Mouse (Mus musculus) cerebellum, adult 18-20 months (tissue): ENCODE measurements around the gene Safb.
A peak's percentile ranks its signal among the peaks of the same experiment; 100 is the strongest.

Experiments used
- DNase-seq, 2 experiments: peaks; one replicate each; pipeline ENCODE4 v3.0.0; 2021

The Safb gene

GRCm38 (mm10) chr17:56584257-56585130 is at the start of gene Safb, which contains the start of gene Safb2:
Safb (plus strand) TSS chr17:56584825.
Safb2 (minus strand) TSS chr17:56584585.
- DNase-seq, result peak; percentile 98 to 100

DNA sequence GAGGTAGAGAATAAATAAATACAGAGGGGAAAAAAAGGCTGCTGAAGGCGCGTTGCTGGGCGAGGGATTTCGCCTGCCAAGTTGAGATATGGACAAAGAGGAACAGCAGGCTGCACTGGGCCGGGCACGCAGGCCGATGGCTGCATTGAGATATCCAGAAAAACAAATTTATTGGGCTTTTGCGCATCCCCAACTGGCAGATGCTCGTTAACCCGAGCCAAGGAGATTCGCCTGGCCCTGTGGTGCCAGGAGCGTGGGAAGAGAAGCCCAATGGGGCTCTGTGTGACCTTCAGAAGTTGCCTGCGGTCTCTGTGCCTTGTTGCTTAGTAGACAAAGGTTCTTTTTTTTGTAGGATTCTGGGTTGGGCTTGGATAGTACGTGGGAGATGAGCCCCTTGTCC is 48.4 kb upstream of the Safb start:
- DNase-seq, result no peak

GRCm38 (mm10) chr17:56536874-56537273 is 47.8 kb upstream of the Safb start:
- DNase-seq, result no peak

GRCm38 (mm10) chr17:56537912-56538311 is 46.7 kb upstream of the Safb start:
- no peak for DNase-seq

GRCm38 (mm10) chr17:56540562-56540975 is 44.1 kb upstream of the Safb start:
- DNase-seq, result no peak

DNA sequence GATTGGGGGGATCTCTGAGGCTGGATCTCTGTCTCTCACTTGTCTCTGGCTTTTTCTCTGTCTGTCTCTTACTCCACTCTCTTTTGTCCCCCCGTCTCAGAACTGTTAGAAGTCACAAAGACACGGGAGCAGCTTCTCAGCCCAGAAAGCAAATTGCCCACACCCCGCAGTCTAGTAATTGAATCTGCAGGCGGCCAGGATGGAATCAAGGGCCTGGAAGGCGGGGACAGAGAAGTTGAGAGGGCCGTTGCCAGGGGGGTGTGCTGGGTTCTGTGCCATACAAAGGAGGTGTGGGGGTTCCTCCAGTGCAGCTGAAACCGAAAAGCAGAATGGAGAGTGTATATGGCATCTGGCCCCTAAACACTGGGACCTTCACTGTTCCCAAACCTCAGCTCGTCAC is 41.9 kb upstream of the Safb start:
- DNase-seq, result no peak

DNA sequence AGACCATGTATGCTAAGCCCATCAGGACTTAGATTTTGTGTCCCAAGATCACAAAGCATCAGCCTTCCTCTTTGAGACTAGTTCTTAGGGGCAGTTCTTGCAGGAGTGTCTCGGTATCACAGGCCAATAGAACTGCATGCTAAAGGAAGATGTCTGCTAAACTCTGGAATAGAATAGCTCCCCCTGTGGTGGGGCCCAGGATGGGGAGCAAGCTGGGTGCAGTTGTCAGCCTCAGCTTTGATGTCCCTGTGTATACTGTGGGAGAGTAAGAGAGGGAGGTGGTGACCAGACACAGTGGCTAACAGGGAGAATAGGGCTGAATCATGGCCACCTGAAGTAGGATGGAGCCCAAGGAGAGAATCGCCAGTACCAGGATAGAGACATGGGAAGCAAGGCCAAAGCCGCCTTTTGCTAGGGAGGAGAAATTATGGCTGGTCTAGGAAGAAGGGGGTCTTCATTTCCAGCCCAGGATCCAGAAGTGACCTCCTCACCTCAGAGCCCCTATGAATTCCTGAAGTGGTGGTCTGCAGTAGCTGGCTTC is 40.9 kb upstream of the Safb start:
- no peak for DNase-seq

GRCm38 (mm10) chr17:56544699-56545387 is 39.8 kb upstream of the Safb start:
- no peak for DNase-seq

GRCm38 (mm10) chr17:56545945-56546344 is 38.7 kb upstream of the Safb start:
- no peak for DNase-seq

DNA sequence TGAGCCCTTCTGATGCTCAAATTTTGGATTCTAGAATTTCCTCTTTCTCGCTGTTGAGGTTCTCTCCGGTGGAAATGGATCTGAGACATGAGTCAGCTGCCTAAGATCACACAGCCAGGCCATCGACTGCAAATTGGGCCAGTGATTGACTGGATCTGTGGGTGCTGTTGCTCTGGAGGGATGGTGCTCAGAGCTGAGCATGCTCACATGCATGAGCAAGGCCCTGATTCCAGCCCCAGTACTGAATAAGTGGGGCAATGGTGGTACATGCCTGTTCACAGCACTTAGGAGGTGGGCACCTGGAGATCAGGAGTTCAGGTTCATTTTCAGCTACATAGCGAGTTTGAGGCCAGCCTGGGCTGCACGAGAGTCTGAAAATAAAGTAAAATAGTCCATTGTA is 38.0 kb upstream of the Safb start:
- DNase-seq, result no peak

DNA sequence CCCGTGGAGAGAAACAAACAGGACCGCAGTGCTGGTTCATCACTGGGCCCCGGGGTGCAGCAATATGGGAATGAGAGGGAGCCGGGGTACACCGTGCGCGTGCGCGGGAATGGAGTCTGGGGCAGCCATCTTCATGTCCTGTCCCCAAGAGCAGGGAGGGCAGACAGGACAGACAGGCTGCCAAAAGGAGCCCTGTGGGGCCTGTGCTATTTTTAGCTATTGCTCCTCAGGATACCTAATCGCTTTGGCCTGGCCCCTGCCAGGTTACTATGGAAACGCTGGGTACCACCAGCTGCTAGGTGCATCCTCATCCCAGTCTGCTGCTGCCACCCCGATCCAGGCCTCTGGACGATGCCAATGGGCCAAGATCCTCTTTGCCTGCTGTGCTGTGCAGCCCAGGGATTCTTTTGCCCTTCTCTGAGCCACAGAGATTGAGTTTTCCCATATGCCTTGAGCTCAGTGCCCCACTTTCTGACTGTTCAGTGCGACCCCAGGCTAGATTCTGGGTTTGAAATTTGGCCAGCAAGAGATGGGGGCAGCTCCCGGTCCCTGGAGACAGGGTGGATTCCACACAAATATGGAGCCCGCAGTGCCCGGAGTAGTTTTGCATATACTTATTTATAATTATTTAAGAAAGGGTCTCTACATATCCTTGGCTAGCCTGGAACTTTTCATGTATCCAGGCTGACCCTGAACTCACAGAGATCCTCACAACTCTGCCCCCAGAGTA is 37.3 kb upstream of the Safb start:
- peak; percentile 83 to 89 for DNase-seq

DNA sequence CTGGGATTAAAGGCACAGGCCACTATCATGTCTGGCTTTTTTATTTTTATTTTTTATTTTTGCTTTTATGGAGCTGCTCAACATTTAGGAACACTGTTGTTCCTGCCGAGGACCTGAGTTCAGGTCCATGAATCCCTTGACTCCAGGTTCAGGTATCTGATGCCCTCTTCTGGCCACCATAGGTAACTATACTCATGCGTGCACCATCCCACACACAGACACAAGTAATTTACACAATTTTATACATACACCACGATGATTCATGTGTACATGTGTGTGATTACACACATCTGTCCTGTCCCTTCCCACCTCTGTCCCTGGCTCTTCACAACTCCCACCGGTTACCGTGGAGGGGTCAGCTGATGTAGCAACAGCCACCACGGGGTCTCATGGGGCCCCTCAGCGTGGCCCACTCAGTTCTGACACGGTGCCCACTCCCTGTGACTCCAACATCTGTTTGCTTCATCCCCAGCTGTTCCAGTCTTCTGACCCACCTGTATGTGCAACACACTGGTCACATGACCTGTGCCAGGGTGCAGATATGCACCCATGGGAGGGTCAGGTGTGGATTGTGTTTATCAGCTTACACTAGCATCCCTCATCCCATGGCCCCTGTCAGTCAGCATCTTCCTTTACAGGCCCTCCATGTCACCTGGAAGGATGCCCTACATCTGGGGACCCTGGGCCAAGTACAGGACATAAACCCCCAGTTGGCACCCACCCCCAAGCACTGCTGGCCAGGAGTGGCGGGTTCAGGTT is 36.6 kb upstream of the Safb start:
- DNase-seq, result peak in 1 of 2 experiments; percentile 27

DNA sequence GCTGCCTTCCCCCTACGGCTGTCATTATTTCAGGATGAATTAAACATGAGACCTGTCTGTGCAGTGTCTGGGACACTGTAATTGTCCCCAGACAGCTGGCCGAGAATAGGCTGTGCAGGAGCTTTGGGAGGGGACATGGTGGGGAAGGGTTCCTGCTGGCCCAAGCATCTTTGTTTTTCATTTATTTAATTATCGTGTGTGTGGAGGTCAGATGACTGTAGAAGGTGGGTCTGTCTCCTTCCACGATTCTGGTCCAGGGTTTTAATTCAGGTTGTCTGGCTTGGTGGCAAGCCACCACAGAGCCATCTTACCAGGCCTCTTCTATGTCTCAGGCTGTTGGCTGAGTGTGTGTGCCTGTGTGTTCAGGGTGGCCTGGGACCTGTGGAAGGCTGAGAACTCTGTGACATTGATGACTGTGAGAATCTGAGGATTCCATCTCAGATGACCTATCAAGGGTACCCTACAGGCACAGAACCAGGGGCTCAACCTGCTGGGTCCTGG is 36.0 kb upstream of the Safb start:
- DNase-seq, result peak in 1 of 2 experiments; percentile 5

DNA sequence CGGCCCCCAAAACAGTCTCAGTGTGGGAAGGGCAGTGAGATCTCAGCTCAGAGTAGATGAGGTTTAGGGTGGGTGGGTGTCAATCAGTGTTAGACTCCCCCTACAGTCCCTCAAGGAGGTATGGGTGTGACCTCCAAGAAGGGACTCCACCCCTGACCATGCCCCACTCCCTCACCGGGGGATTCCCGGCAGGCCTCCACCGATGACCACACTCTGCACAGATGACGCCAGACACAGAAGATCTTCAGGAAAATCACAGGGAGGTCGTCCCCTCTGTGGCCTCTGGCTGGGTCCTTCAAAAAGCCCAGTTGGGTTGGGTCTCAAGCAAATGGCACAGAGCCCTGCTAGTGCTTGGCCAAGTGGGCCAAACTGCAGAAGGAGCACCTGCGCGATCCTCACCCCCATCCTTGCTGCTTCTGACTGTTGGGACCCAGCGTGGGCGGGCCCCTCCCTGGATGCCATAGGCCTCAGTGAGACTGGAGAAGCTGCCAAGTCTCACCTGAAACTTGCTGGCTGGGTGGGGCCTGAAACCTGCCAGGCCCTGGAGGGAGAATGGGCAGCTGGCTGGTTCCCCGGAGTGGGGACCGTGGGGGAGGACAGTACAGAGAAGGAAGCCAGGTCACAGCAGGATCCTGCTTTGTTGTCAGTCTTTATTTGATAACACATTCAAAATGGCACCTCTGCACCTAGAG is 33.7 kb upstream of the Safb start:
- peak in 1 of 2 experiments; percentile 21 for DNase-seq

DNA sequence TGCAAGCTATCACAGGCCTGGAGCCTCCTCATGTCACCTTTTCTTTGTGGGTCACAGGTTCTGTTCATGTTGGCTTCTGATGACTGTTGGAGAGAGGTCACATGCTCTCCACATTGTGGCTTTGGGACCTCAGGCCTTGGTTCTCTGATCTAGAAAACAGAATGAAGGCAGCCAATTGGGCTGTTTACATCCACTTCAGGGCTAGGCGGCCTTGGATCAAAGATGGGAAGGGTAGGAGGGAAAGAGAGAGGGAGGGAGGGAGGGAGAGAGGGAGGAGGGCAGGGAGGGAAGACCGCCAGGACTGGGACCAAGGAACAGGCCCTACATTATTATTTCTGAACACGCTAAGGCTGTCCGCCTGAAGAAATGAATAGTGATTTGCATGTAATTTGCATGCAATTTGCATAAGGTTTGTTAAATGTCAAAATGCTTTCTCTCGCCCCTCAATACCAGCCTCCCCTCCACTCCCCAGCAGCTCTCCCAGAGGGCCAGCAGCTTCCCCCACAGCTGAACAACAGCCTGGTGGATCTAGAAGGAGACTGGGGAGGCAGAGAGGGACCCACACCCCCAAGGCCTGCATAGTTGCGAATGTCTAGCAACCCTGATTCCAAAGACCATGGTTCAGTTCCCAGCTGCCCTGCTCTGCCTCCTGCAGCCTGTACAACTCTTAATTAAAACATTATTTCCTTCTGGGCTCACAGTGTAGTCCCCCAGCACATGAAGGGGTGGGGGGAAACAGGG is 32.6 kb upstream of the Safb start:
- DNase-seq, result no peak

- DNase-seq, result peak; percentile 65 to 79
Observed at GRCm38 (mm10) chr17:56552781-56553363, 31.8 kb upstream of the Safb start.

DNA sequence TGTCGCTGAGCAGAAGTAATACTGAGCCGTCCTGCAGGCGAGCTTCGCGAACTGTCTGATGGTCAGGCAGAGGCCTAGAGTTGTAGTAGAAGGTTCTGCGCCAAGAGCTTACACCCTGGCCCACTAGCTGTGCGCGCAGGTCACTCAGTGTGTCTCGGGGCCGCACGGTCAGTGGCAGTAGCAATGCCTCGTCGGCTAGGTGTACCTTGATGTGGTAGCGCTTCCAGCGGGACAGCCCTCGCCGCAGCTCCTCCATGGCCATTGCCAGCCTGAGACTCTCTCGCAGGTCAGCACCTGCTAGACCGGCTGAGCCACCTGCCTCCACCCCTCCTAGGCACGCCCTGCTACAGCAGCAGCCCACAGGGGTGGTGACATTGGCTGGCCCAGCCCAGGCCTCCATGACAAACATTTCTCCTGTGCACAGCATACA is 30.5 kb upstream of the Safb start, which contains the start of gene Gm20219:
Gene Gm20219, minus strand, starts transcription at position 266 of the 430 bp plus-strand sequence.
- no peak for DNase-seq

- peak; percentile 69 to 80 for DNase-seq
Observed at GRCm38 (mm10) chr17:56558448-56558847, 26.2 kb upstream of the Safb start.

DNA sequence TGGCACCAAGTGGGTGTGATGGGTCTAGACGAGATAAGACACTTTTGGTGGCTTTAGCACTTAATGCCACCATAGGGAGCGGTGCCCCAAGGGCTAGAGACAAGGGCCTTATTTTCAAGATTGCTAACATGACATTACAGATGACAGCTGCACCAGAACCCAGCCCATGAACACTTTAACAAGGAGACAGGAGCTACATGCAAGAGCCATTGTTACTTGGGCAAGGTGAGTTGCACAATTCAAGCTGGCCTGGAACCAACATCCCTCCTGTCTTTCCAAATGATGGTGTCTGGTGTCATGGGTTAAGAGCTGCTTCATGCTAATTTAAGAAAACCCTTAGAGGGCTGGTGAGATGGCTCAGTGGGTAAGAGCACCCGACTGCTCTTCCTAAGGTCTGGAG is 25.2 kb upstream of the Safb start:
- no peak for DNase-seq

- DNase-seq, result no peak
Observed at GRCm38 (mm10) chr17:56560131-56560530, 24.5 kb upstream of the Safb start.
